Mouse (Mus musculus) liver, adult 2 months (tissue): Measurements from ENCODE around the gene Gdpd2.

ENCODE experiments used
- CTCF ChIP-seq: fragments of 200-500 bp; IDR thresholded peaks from 2 replicates; pipeline ENCODE4 v1.5.1; 2011; ENCODE audit warnings: low read depth, low read length, control low read depth
- POLR2A ChIP-seq: fragments of 200-500 bp; IDR thresholded peaks from 2 replicates; pipeline ENCODE4 v1.6.1; 2011; ENCODE audit warnings: low read length, control low read depth; ENCODE audit not compliant: insufficient read depth; ENCODE audit errors: extremely low read depth

DNA sequence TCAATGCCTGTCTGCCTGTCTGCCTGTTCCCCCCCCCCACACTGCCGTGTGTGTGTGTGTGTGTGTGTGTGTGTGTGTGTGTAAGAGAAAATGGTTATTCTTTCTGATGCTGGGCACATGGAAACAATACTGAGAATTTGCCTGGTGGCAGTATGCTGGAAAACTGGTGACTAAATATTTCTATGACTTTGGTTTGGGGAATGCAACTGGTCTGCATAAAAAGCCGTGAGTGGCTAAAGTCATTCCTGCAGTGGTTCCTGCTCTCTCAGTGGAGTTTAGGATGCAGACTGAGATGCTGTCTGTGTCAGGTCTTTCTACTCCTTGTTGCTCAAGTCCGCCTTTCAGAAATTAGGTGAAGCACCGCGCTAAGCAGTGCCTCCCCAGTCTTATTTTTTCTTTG is 48.7 kb downstream of the Gdpd2 start:
- TF ChIP-seq POLR2A: no peak
- TF ChIP-seq CTCF: no peak
